In the genomic region with DNA sequence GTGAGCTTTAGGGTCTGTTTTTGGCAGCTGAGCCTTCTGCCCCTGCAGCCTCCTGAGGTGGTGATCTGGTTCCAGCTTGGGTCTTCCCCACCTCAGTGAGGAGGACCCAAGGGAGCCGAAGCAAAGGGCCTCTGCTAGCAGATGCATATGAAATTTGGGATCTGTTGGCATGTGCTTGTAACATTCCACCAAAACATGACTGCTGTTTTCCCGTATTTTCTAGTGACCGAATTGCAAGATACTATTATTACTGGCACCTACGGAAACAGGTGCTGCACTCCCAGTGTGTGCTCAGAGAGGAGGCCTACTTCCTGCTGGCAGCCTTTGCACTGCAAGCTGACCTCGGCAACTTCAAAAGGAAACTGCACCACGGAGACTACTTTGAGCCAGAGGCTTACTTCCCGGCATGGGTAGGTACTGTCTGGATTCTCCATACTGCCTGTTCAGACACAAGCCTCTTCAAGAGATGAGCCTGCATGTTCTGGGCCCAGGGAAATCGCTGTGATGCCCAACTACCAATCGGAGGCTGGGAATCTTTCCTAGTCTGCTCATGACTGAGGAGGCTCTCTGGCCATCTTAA, we compare ENCODE assay signal across 13 mouse cellular contexts. TPM values are rescaled to one million over a fixed set of nuclear protein-coding genes. Genes with fewer than 3 reads are reported as not detected.
DNase-seq lines count a peak whose midpoint lies in the region; ATAC-seq lines count a peak whose summit lies in the region.
"Had no signal": no experiment of that assay in that cellular context is flagged by ENCODE, and none has a peak within 500 bp of the region (broad histone marks: within the 10 kb centered on the region; RNA-seq: fewer than 3 reads in every experiment).

No protein-coding gene starts in this region.

- H3K4me2 ChIP-seq in heart, embryonic 12.5 days = no peak overlapping the region
- no peak overlapping the region for H3K4me2 ChIP-seq in lung, embryonic 15.5 days
- H3K4me2 ChIP-seq: embryonic facial prominence, embryonic 13.5 days had no signal

- H3K27me3 ChIP-seq in heart, embryonic 12.5 days (replicated peaks) = no peaks in the 10 kb centered on the region
- no peaks in the 10 kb centered on the region for H3K27me3 ChIP-seq in lung, embryonic 15.5 days
- H3K27me3 ChIP-seq in embryonic facial prominence, embryonic 10.5 days (replicated peaks; ENCODE audit: low read depth, poor library complexity, severe bottlenecking) = no peaks in the 10 kb centered on the region
- H3K27me3 ChIP-seq: embryonic facial prominence, embryonic 13.5 days had no signal

- H3K9me3 ChIP-seq in heart, embryonic 12.5 days (replicated peaks) = no peaks in the 10 kb centered on the region
- H3K9me3 ChIP-seq in lung, embryonic 15.5 days = no peaks in the 10 kb centered on the region
- H3K9me3 ChIP-seq in embryonic facial prominence, embryonic 10.5 days = no peaks in the 10 kb centered on the region
- H3K9me3 ChIP-seq: embryonic facial prominence, embryonic 13.5 days had no signal

- H3K27ac ChIP-seq in heart, embryonic 12.5 days (ENCODE audit: poor library complexity, severe bottlenecking) = no peak overlapping the region
- 0 out of 2 replicates have a peak overlapping the region, but pooled peaks have one; percentile 1 for H3K27ac ChIP-seq in lung, embryonic 15.5 days
- no peak overlapping the region for H3K27ac ChIP-seq in embryonic facial prominence, embryonic 10.5 days (replicated peaks)
- H3K27ac ChIP-seq: liver, embryonic 14.5 days; macrophage had no signal

- 67% methylated on average over 9 of the region's 9 CpGs for WGBS in heart, embryonic 12.5 days
- WGBS in lung, embryonic 15.5 days = 63% methylated on average over 9 of the region's 9 CpGs
- 81% methylated on average over 9 of the region's 9 CpGs for WGBS in embryonic facial prominence, embryonic 10.5 days

- H3K4me1 ChIP-seq in heart, embryonic 12.5 days (replicated peaks) = peaks cover 23% of the 10 kb centered on the region
- H3K4me1 ChIP-seq in lung, embryonic 15.5 days = peaks cover 27% of the 10 kb centered on the region
- H3K4me1 ChIP-seq in embryonic facial prominence, embryonic 10.5 days = no peaks in the 10 kb centered on the region
- H3K4me1 ChIP-seq: embryonic facial prominence, embryonic 13.5 days had no signal

- H3K4me3 ChIP-seq in heart, embryonic 12.5 days = no peak overlapping the region
- no peak overlapping the region for H3K4me3 ChIP-seq in lung, embryonic 15.5 days
- no peak overlapping the region for H3K4me3 ChIP-seq in embryonic facial prominence, embryonic 10.5 days
- H3K4me3 ChIP-seq: embryonic facial prominence, embryonic 13.5 days had no signal

- H3K9ac ChIP-seq in heart, embryonic 12.5 days = no peak overlapping the region
- no peak overlapping the region for H3K9ac ChIP-seq in lung, embryonic 15.5 days
- H3K9ac ChIP-seq: embryonic facial prominence, embryonic 13.5 days; liver, embryonic 14.5 days had no signal

- DNase-seq in heart, adult 11 months = peak; percentile 94
- DNase-seq in lung, adult 18-20 months = no peak
- peak; percentile 21 to 45 for DNase-seq in cerebellum, postnatal 10 days
- DNase-seq in thymus, postnatal 25 days = peak; percentile 38
- no peak for DNase-seq in ovary, postnatal 36 days (ENCODE audit: low spot score)
- DNase-seq in embryonic facial prominence, embryonic 10.5 days (ENCODE audit: low spot score) = no peak
- DNase-seq: kidney, postnatal 25 days had no signal

- ATAC-seq in heart, embryonic 12.5 days (ENCODE audit: insufficient number of reproducible peaks, low FRiP score) = no peak
- ATAC-seq in lung, embryonic 15.5 days (ENCODE audit: borderline replicate concordance, extremely low read depth, low FRiP score, low TSS enrichment) = no peak
- ATAC-seq: intestine, embryonic 16.5 days had no signal

- peaks cover 69% of the 10 kb centered on the region for H3K36me3 ChIP-seq in heart, embryonic 12.5 days
- H3K36me3 ChIP-seq in lung, embryonic 15.5 days = peaks cover 39% of the 10 kb centered on the region
- H3K36me3 ChIP-seq in embryonic facial prominence, embryonic 10.5 days (replicated peaks) = peaks cover 78% of the 10 kb centered on the region

RNA-seq across cellular contexts. Expression of a gene that starts 55.2 kb away (rescaled TPM):
- polyA plus RNA-seq in heart, embryonic 12.5 days (2016; fragmentation: Nextera tagmentation; extraction: Ambion mirVana) = 29.4 and 29.6 TPM in 2 replicates
- 33.5 and 34.9 TPM in 2 replicates for polyA plus RNA-seq in lung, embryonic 15.5 days (2015; fragmentation: Nextera tagmentation; extraction: Ambion mirVana)
- 45.1 and 54.5 TPM in 2 replicates for polyA plus RNA-seq in embryonic facial prominence, embryonic 10.5 days (2016; fragmentation: Nextera tagmentation; extraction: Ambion mirVana)

RNA-seq across cellular contexts. Expression of a gene that starts 57.2 kb away (rescaled TPM):
- polyA plus RNA-seq in heart, embryonic 12.5 days (2016; fragmentation: Nextera tagmentation; extraction: Ambion mirVana) = 196 and 197 TPM in 2 replicates
- polyA plus RNA-seq in lung, embryonic 15.5 days (2015; fragmentation: Nextera tagmentation; extraction: Ambion mirVana) = 232 and 240 TPM in 2 replicates
- 223 and 229 TPM in 2 replicates for polyA plus RNA-seq in embryonic facial prominence, embryonic 10.5 days (2016; fragmentation: Nextera tagmentation; extraction: Ambion mirVana)

Comparison
In these comparisons a context has a peak if more than half of its experiments do, and no peak if none do; other contexts are left out.
1. DNase-seq: peak in heart, adult 11 months (single experiment), cerebellum, postnatal 10 days (2 of 2) and thymus, postnatal 25 days (single experiment); none in lung, adult 18-20 months (0 of 2), ovary, postnatal 36 days (single experiment) and embryonic facial prominence, embryonic 10.5 days (single experiment).